Mouse (Mus musculus): ENCODE measurements around the gene Gpam. TPM values are rescaled to one million over a fixed set of nuclear protein-coding genes. Genes with fewer than 3 reads are reported as not detected.

Gpam gene
- polyA plus RNA-seq, 1 experiment from 2014 or later = 18.1 TPM

DNA sequence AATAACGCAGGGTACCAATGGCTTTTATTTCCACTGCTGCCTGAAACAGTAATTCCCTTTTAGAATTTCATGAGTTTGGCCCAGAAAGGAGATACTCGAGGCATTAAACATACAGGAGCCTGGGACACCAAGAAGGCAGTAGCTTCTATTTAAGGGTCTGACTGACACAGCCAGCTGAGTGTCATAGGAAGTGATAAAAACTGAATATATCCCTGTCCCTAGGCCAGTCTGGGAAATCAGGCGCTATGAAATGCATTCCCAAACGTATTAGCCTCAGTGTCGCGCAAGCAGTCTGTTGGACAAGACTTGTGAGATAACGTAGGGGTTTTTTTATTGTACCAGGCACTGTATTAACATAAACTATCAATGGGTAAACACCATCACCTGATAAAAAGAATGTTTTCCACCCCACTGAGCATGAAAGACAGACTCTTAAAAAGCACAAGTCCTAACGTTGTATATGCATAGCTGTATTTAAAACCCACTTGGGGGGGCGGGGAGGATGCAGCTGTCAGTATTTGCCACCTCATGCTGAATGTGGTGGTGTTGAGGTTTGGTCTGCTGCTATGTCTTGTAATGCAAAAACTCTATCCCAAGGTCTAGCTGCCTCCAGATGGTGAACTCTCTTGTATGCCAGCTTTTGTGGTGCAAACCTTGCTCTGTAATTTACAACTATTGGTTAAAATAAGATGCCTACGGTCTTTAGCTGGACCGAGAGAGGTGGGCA lies 6.4 kb downstream of the Gpam start:
- no peak for ATAC-seq (ENCODE audit: low FRiP score)
- Histone ChIP-seq H3K4me3 (replicated peaks) (no peak overlapping the region), H3K27ac (replicated peaks) (no peak overlapping the region), H3K4me2 (no peak overlapping the region), H3K9ac (replicated peaks) (no peak overlapping the region), H3K36me3 (no peaks in the 10 kb centered on the region), H3K9me3 (replicated peaks) (no peaks in the 10 kb centered on the region), H3K27me3 (replicated peaks) (no peaks in the 10 kb centered on the region), H3K4me1 (peaks cover 7% of the 10 kb centered on the region)
- 32% methylated on average over 11 of the region's 11 CpGs for WGBS

DNA sequence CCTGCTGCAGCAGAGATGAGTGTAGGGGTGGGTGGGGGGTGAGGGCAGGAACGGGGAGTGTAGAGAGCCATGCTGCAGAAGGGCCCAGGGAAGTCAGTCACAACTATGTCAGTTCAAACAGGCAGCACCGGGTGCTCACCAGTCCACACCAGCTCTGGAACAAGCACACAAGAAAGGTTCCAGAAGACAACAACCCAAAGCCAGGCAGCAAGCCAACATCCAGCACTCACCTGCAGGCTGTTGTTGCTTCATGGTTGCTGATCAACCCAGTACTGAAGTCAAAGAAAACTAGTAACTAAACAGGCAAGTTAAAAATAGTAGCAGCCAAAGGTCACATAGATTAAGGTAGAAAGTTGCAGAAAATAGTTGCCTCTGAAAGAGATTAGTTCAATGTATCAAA lies 7.5 kb downstream of the Gpam start:
- 73% methylated on average over 2 of the region's 2 CpGs for WGBS
- no peak overlapping the region for H3K9ac ChIP-seq (replicated peaks)
- peaks cover 7% of the 10 kb centered on the region for H3K4me1 ChIP-seq
- H3K4me2 ChIP-seq = no peak overlapping the region
- H3K27ac ChIP-seq (replicated peaks) = no peak overlapping the region
- H3K4me3 ChIP-seq (replicated peaks) = no peak overlapping the region
- no peak for ATAC-seq (ENCODE audit: low FRiP score)
- no peaks in the 10 kb centered on the region for H3K9me3 ChIP-seq (replicated peaks)
- H3K27me3 ChIP-seq (replicated peaks) = no peaks in the 10 kb centered on the region
- H3K36me3 ChIP-seq = no peaks in the 10 kb centered on the region

DNA sequence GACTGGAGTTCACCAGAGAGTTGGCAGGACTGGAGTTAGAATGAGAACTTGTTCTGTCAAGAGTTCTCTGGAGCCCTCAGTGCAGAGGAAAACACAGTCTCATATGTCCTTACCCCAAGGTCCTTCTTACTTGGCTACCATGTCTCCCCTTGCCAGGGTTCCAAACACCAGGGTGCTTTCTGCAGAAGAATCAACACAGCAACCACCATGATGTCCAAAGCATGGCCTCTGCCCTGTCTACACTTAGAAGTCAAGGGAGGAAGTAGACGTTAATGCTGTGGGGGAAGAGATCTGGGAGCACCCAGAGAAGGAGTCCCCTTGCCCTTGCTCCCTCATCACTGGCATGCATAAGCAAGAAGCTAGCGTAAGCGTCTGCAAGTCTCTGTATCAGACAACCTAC lies 9.0 kb downstream of the Gpam start:
- H3K9me3 ChIP-seq (replicated peaks) = no peaks in the 10 kb centered on the region
- no peaks in the 10 kb centered on the region for H3K36me3 ChIP-seq
- WGBS = 94% methylated on average over 3 of the region's 3 CpGs
- no peaks in the 10 kb centered on the region for H3K27me3 ChIP-seq (replicated peaks)
- no peak for ATAC-seq (ENCODE audit: low FRiP score)
- H3K27ac ChIP-seq (replicated peaks) = no peak overlapping the region
- H3K4me1 ChIP-seq = peaks cover 7% of the 10 kb centered on the region
- no peak overlapping the region for H3K9ac ChIP-seq (replicated peaks)
- H3K4me3 ChIP-seq (replicated peaks) = no peak overlapping the region
- no peak overlapping the region for H3K4me2 ChIP-seq

DNA sequence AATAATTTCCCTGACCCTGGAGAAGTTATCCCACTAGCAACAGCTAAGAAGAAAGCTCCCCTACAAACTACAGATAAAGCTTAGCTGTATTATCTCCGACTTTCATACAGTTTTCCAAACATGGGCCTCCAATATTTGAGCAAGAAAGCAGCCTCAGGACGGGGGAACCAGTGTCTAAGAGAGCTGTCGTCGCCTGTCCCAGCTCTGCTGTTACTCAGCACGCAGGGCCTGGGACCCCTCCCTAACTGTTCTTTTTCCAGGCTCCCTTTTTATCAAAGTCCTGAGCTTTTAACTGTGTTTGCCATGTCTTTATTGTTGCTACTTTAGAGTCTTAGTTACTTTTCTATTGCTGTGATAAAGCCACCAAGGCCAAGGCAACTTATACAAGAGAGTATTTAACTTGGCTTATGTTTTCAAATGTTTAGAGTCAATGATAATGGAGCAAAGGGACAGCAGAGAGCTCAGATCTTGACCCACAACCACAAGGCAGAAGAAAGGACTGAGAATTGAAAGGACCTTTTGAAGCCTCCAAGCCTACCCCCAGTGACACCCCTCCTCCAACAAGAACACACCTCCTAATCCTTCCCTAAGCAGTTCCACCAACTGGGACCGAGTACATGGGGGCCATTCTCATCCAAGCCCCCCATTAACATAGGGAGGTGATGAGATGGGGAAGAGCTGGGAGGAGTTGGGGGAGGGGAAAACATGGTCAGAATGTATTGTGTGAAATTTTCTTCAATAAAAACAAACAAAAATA lies 9.8 kb downstream of the Gpam start:
- H3K4me1 ChIP-seq = peaks cover 7% of the 10 kb centered on the region; the same call in 1 of the 2 replicates
- no peak overlapping the region for H3K9ac ChIP-seq (replicated peaks)
- H3K4me2 ChIP-seq = no peak overlapping the region
- H3K4me3 ChIP-seq (replicated peaks) = no peak overlapping the region
- WGBS = 73% methylated on average over 6 of the region's 6 CpGs
- H3K9me3 ChIP-seq (replicated peaks) = no peaks in the 10 kb centered on the region
- ATAC-seq (ENCODE audit: low FRiP score) = no peak
- H3K36me3 ChIP-seq = no peaks in the 10 kb centered on the region
- H3K27ac ChIP-seq (replicated peaks) = no peak overlapping the region
- no peaks in the 10 kb centered on the region for H3K27me3 ChIP-seq (replicated peaks)

DNA sequence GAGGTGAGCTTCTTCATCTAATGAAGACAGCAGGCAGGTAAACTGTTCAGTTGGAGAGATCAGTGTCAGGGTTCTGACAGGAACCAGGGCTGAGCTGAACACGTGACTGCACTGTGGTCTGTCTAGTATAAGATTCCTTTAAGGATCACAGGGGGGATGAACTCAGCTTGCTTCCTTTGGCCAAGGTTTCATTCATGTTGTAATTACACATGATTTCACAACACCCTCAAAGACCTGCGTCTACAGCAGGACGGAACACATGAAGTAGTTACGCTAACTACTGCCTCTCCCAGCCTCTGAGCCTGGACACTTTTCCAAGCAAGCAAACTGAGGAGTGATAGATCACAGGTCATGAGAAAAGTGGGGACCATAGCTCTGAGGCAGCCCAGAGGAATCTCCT lies 11.5 kb downstream of the Gpam start:
- Histone ChIP-seq H3K4me2 (no peak overlapping the region), H3K4me1 (peaks cover 1% of the 10 kb centered on the region; the same call in 1 of the 2 replicates), H3K9ac (replicated peaks) (no peak overlapping the region), H3K27me3 (replicated peaks) (no peaks in the 10 kb centered on the region), H3K9me3 (replicated peaks) (no peaks in the 10 kb centered on the region), H3K4me3 (replicated peaks) (no peak overlapping the region), H3K36me3 (no peaks in the 10 kb centered on the region), H3K27ac (replicated peaks) (no peak overlapping the region)
- no peak for ATAC-seq (ENCODE audit: low FRiP score)
- WGBS = 90% methylated on average over 4 of the region's 4 CpGs

DNA sequence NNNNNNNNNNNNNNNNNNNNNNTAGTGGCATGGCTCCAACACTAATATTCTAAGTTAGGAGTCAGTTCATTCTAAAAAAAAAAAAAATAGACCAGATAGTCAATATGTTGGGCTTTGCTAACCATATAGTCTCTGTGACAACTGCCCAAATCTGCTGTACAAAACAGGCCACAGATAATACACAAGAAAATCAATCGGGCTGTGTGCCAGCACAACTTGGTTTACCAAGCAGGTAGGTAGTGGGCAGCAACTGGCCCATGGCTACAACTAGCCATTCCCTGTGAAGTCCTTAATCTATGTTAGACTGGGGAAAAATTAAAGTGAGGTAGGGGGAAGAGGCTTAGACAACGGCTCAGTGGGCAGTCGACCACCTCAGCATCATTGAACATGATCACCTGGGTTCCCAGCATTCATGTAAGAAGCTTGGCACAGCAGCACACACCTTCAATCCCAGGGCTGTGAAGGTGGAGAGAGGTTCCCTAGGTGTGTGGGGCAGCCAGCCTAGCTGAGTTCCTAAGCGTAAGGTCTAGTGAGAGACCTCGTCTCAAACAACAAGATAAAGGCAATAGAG lies 12.1 kb downstream of the Gpam start:
- WGBS = 92% methylated on average over 5 of the region's 5 CpGs
- no peak for ATAC-seq (ENCODE audit: low FRiP score)
- H3K27ac ChIP-seq (replicated peaks) = no peak overlapping the region
- no peaks in the 10 kb centered on the region for H3K27me3 ChIP-seq (replicated peaks)
- H3K4me2 ChIP-seq = no peak overlapping the region
- H3K36me3 ChIP-seq = no peaks in the 10 kb centered on the region
- H3K9me3 ChIP-seq (replicated peaks) = no peaks in the 10 kb centered on the region
- no peak overlapping the region for H3K9ac ChIP-seq (replicated peaks)
- H3K4me1 ChIP-seq = no peaks in the 10 kb centered on the region
- H3K4me3 ChIP-seq (replicated peaks) = no peak overlapping the region

DNA sequence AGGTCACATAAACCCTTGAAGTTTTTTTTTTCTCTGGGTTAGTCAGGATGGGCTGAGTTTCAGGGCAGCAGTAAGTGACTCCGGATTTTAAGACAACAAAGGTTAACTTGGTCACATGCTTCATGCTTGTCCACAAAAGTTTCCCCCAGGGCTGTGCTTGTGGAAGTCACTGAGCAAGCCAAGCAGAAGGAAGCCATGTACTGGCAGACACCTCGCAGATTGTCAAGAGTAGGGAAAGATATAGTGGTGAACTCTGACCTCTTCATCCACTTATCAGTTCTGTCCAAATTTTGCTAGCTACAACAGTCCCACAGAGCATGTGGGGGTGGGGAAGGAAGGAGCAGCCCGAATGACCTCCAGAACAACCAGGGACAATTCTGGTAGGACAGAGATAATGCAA lies 19.1 kb downstream of the Gpam start:
- no peaks in the 10 kb centered on the region for H3K9me3 ChIP-seq (replicated peaks)
- no peaks in the 10 kb centered on the region for H3K4me1 ChIP-seq
- 69% methylated on average over 3 of the region's 3 CpGs for WGBS
- ATAC-seq (ENCODE audit: low FRiP score) = no peak
- no peaks in the 10 kb centered on the region for H3K36me3 ChIP-seq
- H3K9ac ChIP-seq (replicated peaks) = no peak overlapping the region
- H3K4me2 ChIP-seq = no peak overlapping the region
- no peak overlapping the region for H3K4me3 ChIP-seq (replicated peaks)
- no peak overlapping the region for H3K27ac ChIP-seq (replicated peaks)
- no peaks in the 10 kb centered on the region for H3K27me3 ChIP-seq (replicated peaks)

DNA sequence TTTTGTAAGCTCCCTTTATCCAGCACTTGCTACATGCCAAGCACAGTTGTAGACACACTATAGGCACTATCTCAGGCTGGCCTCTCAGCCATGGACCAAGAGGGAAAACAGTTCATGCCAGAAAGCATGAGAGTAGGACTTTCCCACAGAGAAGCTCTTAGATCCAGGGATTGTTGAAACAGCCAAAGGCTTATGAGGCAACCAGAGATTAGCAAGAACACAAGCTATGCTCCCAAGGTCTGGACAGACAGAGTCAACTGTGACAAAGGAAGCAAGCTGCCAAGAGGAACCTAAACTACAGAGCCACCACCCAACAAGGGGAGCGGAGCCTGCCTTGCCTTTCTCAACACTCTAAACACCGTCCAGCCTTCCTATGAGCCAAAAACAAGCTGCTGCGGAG lies 21.1 kb downstream of the Gpam start:
- H3K27ac ChIP-seq (replicated peaks) = no peak overlapping the region
- no peak for ATAC-seq (ENCODE audit: low FRiP score)
- no peaks in the 10 kb centered on the region for H3K4me1 ChIP-seq
- no peak overlapping the region for H3K4me2 ChIP-seq
- no peak overlapping the region for H3K4me3 ChIP-seq (replicated peaks)
- H3K27me3 ChIP-seq (replicated peaks) = no peaks in the 10 kb centered on the region
- H3K9me3 ChIP-seq (replicated peaks) = no peaks in the 10 kb centered on the region
- 84% methylated on average over 3 of the region's 3 CpGs for WGBS
- H3K36me3 ChIP-seq = no peaks in the 10 kb centered on the region
- no peak overlapping the region for H3K9ac ChIP-seq (replicated peaks)

DNA sequence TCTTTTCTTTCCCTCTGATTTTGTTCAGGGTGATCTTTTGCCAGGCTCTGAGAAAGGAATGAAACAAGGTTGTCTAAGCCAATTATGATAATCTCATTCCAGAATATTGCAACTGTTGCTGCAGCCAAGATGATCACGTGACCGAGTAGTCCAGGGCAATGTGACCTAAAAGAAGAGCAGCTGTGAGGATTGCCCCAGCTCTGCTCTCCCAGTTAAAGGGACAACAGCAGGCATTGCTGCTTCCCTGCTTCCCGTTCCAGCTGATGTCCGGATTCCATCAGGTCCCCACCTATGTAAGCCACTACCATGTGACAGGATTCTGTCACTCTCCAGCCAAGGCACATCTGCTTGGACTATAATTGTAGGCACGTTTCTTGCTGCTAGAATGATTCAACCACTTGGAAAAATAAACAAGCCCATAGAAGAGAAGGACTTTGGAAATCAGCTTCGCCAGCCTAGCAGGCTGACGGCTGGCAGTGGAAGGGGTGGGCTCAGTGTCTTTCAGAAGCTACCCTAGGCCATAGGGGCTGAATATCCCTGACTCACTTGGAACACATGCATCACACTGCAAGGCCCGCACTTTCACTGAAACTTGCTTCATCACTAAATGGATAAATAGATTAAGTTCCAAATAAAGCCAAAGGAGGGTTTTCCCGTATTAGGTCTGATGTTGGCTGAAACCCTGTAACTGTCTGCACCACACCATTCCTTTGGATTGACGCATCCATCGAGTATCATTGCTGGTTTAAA lies 23.8 kb downstream of the Gpam start:
- Histone ChIP-seq H3K4me3 (replicated peaks) (no peak overlapping the region), H3K4me1 (peaks cover 13% of the 10 kb centered on the region), H3K27me3 (replicated peaks) (no peaks in the 10 kb centered on the region), H3K27ac (replicated peaks) (0 out of 2 replicates have a peak overlapping the region, but pooled peaks have one; percentile 28), H3K9ac (replicated peaks) (no peak overlapping the region), H3K9me3 (replicated peaks) (no peaks in the 10 kb centered on the region), H3K4me2 (no peak overlapping the region), H3K36me3 (no peaks in the 10 kb centered on the region)
- WGBS = 65% methylated on average over 11 of the region's 11 CpGs
- no peak for ATAC-seq (ENCODE audit: low FRiP score)

DNA sequence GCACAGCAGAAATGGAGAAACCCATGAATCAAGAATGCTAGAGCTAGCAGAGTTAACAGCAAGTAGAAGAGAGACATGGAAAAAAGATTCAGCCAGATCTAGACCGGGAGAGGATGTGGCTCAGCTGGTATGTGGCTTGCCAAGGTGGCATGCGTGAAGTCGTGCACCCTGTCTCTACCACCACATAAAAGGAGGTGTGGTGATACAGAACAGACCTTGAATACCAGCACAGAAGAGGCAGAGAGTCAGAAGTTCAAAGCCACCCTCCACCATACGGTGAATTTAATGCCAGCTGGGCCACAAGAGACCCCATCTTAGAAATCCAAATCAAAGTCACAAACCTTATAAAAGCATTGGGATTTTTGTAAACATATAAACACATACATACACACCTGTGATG lies 25.4 kb downstream of the Gpam start:
- Histone ChIP-seq H3K4me3 (replicated peaks) (no peak overlapping the region), H3K4me1 (peaks cover 23% of the 10 kb centered on the region), H3K4me2 (no peak overlapping the region), H3K36me3 (no peaks in the 10 kb centered on the region), H3K27me3 (replicated peaks) (no peaks in the 10 kb centered on the region), H3K27ac (replicated peaks) (no peak overlapping the region), H3K9me3 (replicated peaks) (no peaks in the 10 kb centered on the region), H3K9ac (replicated peaks) (no peak overlapping the region)
- WGBS = 84% methylated on average over 4 of the region's 4 CpGs
- no peak for ATAC-seq (ENCODE audit: low FRiP score)

DNA sequence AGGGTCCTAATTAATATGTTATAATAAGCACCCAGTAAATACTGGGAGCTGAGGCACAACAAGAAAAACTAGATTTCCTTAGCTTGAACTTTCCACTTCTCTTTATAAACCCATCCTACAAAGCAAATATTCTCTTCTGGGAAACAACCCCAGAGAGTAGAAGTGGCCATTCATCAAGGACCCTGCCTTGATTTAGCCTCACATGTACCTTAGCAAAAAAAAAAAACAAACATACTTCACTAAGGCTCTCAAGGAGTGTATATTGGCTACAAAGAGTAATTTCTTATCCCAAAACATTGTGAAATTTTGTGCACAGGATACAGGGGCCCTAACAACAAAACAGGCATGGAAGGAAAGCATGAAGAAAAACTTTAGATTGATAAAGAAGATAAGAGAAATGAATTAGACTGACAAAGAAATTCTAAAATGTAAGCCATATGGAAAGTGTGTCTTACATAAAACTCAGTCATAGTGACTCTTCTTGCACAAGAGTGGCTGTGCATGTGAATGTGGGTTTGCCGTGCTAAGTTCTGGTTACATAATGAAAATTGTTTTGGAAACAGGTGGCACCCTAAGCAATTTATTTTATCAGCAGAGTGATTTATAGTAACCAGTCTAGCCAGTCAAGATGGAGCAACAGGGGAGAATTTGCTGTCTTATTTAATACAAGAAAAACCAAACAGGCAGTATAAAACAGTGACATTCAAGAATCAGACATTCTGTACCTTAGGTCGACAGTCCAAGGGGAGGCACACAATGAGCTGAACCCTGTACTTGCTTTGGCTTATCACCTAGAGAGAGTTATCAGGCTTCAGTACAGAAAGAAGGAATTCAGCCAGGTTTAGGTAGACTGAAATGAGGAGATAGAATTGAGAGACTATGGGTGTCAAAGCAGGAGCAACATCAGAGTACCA lies 26.6 kb downstream of the Gpam start:
- no peak for ATAC-seq (ENCODE audit: low FRiP score)

More for the DNA sequence above, 26.6 kb downstream of the Gpam start:
- Histone ChIP-seq H3K4me1 (peaks cover 26% of the 10 kb centered on the region), H3K36me3 (peaks cover 6% of the 10 kb centered on the region), H3K27me3 (replicated peaks) (no peaks in the 10 kb centered on the region), H3K9me3 (replicated peaks) (no peaks in the 10 kb centered on the region), H3K27ac (replicated peaks) (peak overlapping the region; percentile 94; the same call in 1 of the 2 replicates), H3K9ac (replicated peaks) (peak overlapping the region; percentile 98), H3K4me2 (peak overlapping the region; percentile 90), H3K4me3 (replicated peaks) (peak overlapping the region; percentile 94)
- WGBS = 67% methylated on average over 2 of the region's 2 CpGs
